Mouse (Mus musculus): ENCODE data around the gene Mxi1. TPM values are rescaled to one million over a fixed set of nuclear protein-coding genes. Genes with fewer than 3 reads are reported as not detected.

Gene Mxi1
- polyA plus RNA-seq, 1 experiment from 2014 or later: 34.3 TPM

- ATAC-seq (replicated peaks; ENCODE audit: low FRiP score): no peak
- H3K9me3 ChIP-seq (ENCODE audit: control insufficient read depth, low read length): no peaks in the 10 kb centered on the region
- 0 out of 2 replicates have a peak, but pooled peaks cover 3% of the 10 kb centered on the region for H3K36me3 ChIP-seq (ENCODE audit: control insufficient read depth, insufficient read depth, low read length)
- no peaks in the 10 kb centered on the region for H3K27me3 ChIP-seq (replicated peaks; ENCODE audit: control insufficient read depth, insufficient read depth, low read length)
- H3K4me2 ChIP-seq: 0 out of 2 replicates have a peak overlapping the region, but pooled peaks have one; percentile 12
- 87% methylated on average over 16 of the region's 16 CpGs for whole genome bisulfite sequencing
- 0 out of 2 replicates have a peak, but pooled peaks cover 6% of the 10 kb centered on the region for H3K4me1 ChIP-seq (replicated peaks; ENCODE audit: control insufficient read depth, insufficient read depth, low read length)
- DNase-seq (ENCODE audit: low spot score): no peak
- no peak overlapping the region for H3K9ac ChIP-seq (ENCODE audit: low read depth, low read length)
- H3K4me3 ChIP-seq (ENCODE audit: low read depth, low read length): no peak overlapping the region
- H3K27ac ChIP-seq (ENCODE audit: low read depth, low read length): no peak overlapping the region
Measured at GRCm38 (mm10) chr19:53344062-53344461, 33.7 kb downstream of the Mxi1 start.

DNA sequence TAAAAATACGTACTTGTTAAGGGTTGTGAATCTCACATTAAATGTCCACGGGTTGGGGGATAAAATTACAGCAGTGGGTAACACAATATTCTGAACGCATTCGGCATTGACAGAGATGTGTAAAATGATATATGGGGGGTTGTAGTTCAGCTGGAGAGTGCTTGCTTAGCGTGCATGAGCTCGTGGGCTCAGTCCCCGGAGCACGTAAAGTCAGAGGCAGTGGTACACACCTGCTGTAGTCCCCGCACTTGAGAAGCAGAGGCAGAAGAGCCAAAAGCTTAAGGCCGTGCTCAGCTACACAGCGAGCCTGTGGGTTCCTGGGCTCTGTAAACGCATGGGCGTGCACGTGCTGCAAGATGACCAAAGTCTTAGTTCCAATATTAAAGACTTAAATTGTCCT is 35.4 kb downstream of the Mxi1 start:
- Histone ChIP-seq H3K27ac (ENCODE audit: low read depth, low read length) (no peak overlapping the region), H3K4me2 (no peak overlapping the region), H3K4me1 (replicated peaks; ENCODE audit: control insufficient read depth, insufficient read depth, low read length) (no peaks in the 10 kb centered on the region), H3K27me3 (replicated peaks; ENCODE audit: control insufficient read depth, insufficient read depth, low read length) (no peaks in the 10 kb centered on the region), H3K9ac (ENCODE audit: low read depth, low read length) (no peak overlapping the region), H3K4me3 (ENCODE audit: low read depth, low read length) (no peak overlapping the region), H3K36me3 (ENCODE audit: control insufficient read depth, insufficient read depth, low read length) (peaks cover 3% of the 10 kb centered on the region; the same call in 1 of the 2 replicates), H3K9me3 (ENCODE audit: control insufficient read depth, low read length) (no peaks in the 10 kb centered on the region)
- WGBS: 86% methylated on average over 14 of the region's 14 CpGs
- DNase-seq (ENCODE audit: low spot score) (no peak), ATAC-seq (replicated peaks; ENCODE audit: low FRiP score) (no peak)

GRCm38 (mm10) chr19:53353864-53354263 is 43.5 kb downstream of the Mxi1 start:
- Histone ChIP-seq H3K4me1 (replicated peaks; ENCODE audit: control insufficient read depth, insufficient read depth, low read length) (no peaks in the 10 kb centered on the region), H3K9me3 (ENCODE audit: control insufficient read depth, low read length) (no peaks in the 10 kb centered on the region), H3K27me3 (replicated peaks; ENCODE audit: control insufficient read depth, insufficient read depth, low read length) (no peaks in the 10 kb centered on the region), H3K9ac (ENCODE audit: low read depth, low read length) (no peak overlapping the region), H3K27ac (ENCODE audit: low read depth, low read length) (no peak overlapping the region), H3K4me3 (ENCODE audit: low read depth, low read length) (no peak overlapping the region), H3K4me2 (no peak overlapping the region), H3K36me3 (ENCODE audit: control insufficient read depth, insufficient read depth, low read length) (peaks cover 4% of the 10 kb centered on the region; the same call in 1 of the 2 replicates)
- 90% methylated on average over 7 of the region's 7 CpGs for WGBS
- no peak for DNase-seq (ENCODE audit: low spot score)
- no peak for ATAC-seq (replicated peaks; ENCODE audit: low FRiP score)

GRCm38 (mm10) chr19:53354271-53355000 is 44.1 kb downstream of the Mxi1 start:
- H3K27me3 ChIP-seq (replicated peaks; ENCODE audit: control insufficient read depth, insufficient read depth, low read length): no peaks in the 10 kb centered on the region
- H3K36me3 ChIP-seq (ENCODE audit: control insufficient read depth, insufficient read depth, low read length): peaks cover 4% of the 10 kb centered on the region; the same call in 1 of the 2 replicates
- no peak for DNase-seq (ENCODE audit: low spot score)
- no peak overlapping the region for H3K27ac ChIP-seq (ENCODE audit: low read depth, low read length)
- no peaks in the 10 kb centered on the region for H3K9me3 ChIP-seq (ENCODE audit: control insufficient read depth, low read length)
- no peak overlapping the region for H3K4me3 ChIP-seq (ENCODE audit: low read depth, low read length)
- H3K4me2 ChIP-seq: no peak overlapping the region
- H3K4me1 ChIP-seq (replicated peaks; ENCODE audit: control insufficient read depth, insufficient read depth, low read length): no peaks in the 10 kb centered on the region
- no peak overlapping the region for H3K9ac ChIP-seq (ENCODE audit: low read depth, low read length)
- ATAC-seq (replicated peaks; ENCODE audit: low FRiP score): no peak
- WGBS: 84% methylated on average over 7 of the region's 7 CpGs

DNA sequence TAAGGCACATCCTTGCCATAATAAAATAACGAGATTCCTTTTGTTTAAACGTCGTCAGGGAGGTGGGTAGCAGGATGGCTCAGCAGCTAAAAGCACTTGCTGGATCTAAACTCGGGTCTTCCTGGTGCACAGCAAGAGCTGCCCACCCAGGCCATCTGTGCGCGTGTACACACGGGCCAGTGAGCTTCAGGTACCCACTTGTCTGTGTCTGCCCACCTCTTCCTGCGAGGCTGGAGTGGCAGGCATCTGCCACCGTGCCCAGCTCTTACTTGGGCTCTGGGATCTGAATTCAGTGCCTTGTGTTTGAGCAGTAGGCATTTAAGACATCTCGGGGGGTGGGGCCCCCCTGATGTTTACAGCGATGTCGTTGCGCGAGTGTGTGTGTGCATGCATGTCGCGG is 44.7 kb downstream of the Mxi1 start:
- 89% methylated on average over 16 of the region's 16 CpGs for whole genome bisulfite sequencing

DNA sequence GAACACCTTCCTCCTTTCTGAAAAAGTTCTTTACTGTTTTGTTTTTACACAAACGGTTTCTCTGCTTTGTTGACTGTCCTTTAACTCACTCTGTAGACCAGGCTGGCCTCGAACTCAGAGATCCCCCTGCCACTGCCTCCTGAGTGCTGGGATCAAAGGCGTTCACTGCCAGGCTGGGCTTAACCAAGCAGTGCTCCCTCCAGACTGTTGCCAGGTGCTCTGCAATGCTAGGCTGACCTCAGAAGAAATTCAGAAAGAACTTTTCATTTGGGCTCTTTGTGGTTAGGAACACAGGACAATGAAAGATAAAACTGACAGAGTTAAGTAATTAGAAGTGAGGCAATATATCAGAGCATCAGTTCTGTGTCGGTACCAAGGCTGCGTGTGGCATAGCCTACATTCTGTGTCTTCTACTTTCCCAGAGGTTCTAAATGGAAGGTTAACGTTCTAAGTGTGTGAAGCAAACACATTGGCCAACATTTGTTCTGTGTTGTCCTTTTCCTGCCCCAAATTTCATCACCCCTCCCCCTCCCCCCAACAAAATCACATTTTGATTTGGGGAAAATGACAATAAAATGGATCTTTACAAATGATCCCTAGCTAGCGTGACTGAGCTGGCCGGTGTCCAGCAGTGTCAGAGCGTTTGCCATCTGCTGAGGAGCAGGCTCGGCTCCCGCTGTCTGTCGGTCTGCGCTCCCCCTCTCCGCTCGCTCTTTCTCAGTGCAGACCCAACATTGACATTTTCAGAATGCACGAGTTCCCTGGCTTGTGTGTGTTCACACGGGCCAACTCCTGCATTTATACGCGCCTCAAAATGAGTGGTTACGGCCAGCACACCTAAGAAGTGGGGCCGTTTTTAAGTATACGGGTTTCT is 49.1 kb downstream of the Mxi1 start:
- no peaks in the 10 kb centered on the region for H3K27me3 ChIP-seq (replicated peaks; ENCODE audit: control insufficient read depth, insufficient read depth, low read length)
- H3K9me3 ChIP-seq (ENCODE audit: control insufficient read depth, low read length): no peaks in the 10 kb centered on the region
- no peak overlapping the region for H3K4me2 ChIP-seq
- H3K4me3 ChIP-seq (ENCODE audit: low read depth, low read length): no peak overlapping the region
- WGBS: 79% methylated on average over 22 of the region's 22 CpGs
- H3K4me1 ChIP-seq (replicated peaks; ENCODE audit: control insufficient read depth, insufficient read depth, low read length): no peaks in the 10 kb centered on the region
- no peaks in the 10 kb centered on the region for H3K36me3 ChIP-seq (ENCODE audit: control insufficient read depth, insufficient read depth, low read length)
- ATAC-seq (replicated peaks; ENCODE audit: low FRiP score) (no peak), DNase-seq (ENCODE audit: low spot score) (no peak)
- no peak overlapping the region for H3K9ac ChIP-seq (ENCODE audit: low read depth, low read length)
- H3K27ac ChIP-seq (ENCODE audit: low read depth, low read length): no peak overlapping the region

More for the DNA sequence above, 44.7 kb downstream of the Mxi1 start:
- Histone ChIP-seq H3K27ac (ENCODE audit: low read depth, low read length) (no peak overlapping the region), H3K4me3 (ENCODE audit: low read depth, low read length) (no peak overlapping the region), H3K9ac (ENCODE audit: low read depth, low read length) (no peak overlapping the region), H3K27me3 (replicated peaks; ENCODE audit: control insufficient read depth, insufficient read depth, low read length) (no peaks in the 10 kb centered on the region), H3K9me3 (ENCODE audit: control insufficient read depth, low read length) (no peaks in the 10 kb centered on the region), H3K36me3 (ENCODE audit: control insufficient read depth, insufficient read depth, low read length) (peaks cover 4% of the 10 kb centered on the region; the same call in 1 of the 2 replicates), H3K4me2 (no peak overlapping the region), H3K4me1 (replicated peaks; ENCODE audit: control insufficient read depth, insufficient read depth, low read length) (no peaks in the 10 kb centered on the region)
- ATAC-seq (replicated peaks; ENCODE audit: low FRiP score) (no peak), DNase-seq (ENCODE audit: low spot score) (no peak)

- no peak overlapping the region for H3K4me2 ChIP-seq
- no peak for DNase-seq (ENCODE audit: low spot score)
Measured at GRCm38 (mm10) chr19:53360265-53360958, 50.1 kb downstream of the Mxi1 start.

DNA sequence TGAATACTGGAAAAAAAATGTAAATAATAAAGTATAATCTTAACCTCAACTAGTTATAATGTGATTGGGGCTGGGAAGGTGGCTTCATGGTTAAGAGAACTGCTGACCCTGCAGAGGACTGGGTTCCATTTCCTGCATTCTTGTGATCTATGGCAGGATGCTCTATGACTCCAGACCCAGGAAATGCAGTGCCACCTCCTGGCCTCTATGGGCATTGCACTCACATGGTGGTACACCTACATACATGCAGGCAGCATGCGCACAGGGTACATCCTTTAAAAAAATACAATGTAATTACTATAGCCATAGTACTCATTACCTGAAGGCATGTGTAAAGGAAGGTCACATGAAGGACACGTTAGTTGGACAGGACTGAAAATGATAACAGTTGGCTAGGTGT is 52.6 kb downstream of the Mxi1 start:
- DNase-seq (ENCODE audit: low spot score): no peak
- H3K4me3 ChIP-seq (ENCODE audit: low read depth, low read length): no peak overlapping the region
- WGBS: 47% methylated on average over 2 of the region's 2 CpGs
- H3K4me2 ChIP-seq: no peak overlapping the region
- H3K9ac ChIP-seq (ENCODE audit: low read depth, low read length): no peak overlapping the region
- ATAC-seq (replicated peaks; ENCODE audit: low FRiP score): peak; percentile 34; the same call in 1 of the 2 replicates
- no peak overlapping the region for H3K27ac ChIP-seq (ENCODE audit: low read depth, low read length)
- 0 out of 2 replicates have a peak, but pooled peaks cover 6% of the 10 kb centered on the region for H3K4me1 ChIP-seq (replicated peaks; ENCODE audit: control insufficient read depth, insufficient read depth, low read length)
- H3K27me3 ChIP-seq (replicated peaks; ENCODE audit: control insufficient read depth, insufficient read depth, low read length): no peaks in the 10 kb centered on the region
- H3K36me3 ChIP-seq (ENCODE audit: control insufficient read depth, insufficient read depth, low read length): no peaks in the 10 kb centered on the region
- H3K9me3 ChIP-seq (ENCODE audit: control insufficient read depth, low read length): no peaks in the 10 kb centered on the region

More at GRCm38 (mm10) chr19:53360265-53360958, 50.1 kb downstream of the Mxi1 start:
- Histone ChIP-seq H3K27ac (ENCODE audit: low read depth, low read length) (no peak overlapping the region), H3K9ac (ENCODE audit: low read depth, low read length) (no peak overlapping the region), H3K9me3 (ENCODE audit: control insufficient read depth, low read length) (no peaks in the 10 kb centered on the region), H3K4me3 (ENCODE audit: low read depth, low read length) (no peak overlapping the region), H3K4me1 (replicated peaks; ENCODE audit: control insufficient read depth, insufficient read depth, low read length) (0 out of 2 replicates have a peak, but pooled peaks cover 3% of the 10 kb centered on the region), H3K36me3 (ENCODE audit: control insufficient read depth, insufficient read depth, low read length) (no peaks in the 10 kb centered on the region), H3K27me3 (replicated peaks; ENCODE audit: control insufficient read depth, insufficient read depth, low read length) (no peaks in the 10 kb centered on the region)
- 76% methylated on average over 8 of the region's 8 CpGs for WGBS
- ATAC-seq (replicated peaks; ENCODE audit: low FRiP score): no peak
